ENCODE assay signal across 9 mouse cellular contexts in the genomic region with DNA sequence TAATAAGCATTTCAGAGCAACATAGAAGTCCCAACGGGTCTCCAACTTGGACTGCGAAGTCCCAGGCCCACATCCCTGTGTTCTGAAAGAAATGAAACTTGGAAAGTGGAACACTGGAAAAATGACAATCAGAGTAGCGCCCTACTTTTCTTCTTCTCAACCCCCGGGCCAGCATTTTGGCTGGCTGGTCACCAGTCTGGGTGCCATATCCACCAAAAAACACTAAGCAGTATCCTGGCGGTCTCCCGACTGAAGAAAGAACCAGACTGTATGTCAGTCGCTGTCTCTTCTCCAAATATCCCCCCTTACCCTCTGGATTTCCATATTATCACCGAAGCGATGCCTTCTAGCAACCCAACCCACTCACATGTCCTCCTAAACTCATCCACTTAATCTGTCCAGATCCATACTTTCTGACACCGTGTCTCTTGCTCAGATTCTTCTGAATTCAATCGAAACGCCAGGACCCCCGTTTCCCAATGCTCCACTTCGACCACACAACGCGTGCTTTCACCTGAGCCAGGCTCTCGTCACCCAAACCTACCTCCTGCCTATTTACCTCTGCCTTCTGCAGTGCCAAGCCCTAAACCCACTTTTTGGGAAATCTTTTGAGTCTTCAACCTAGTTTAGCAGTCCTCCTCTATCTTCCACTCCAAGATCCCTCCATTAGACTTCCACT. TPM values are rescaled to one million over a fixed set of nuclear protein-coding genes. Genes with fewer than 3 reads are reported as not detected.
DNase-seq lines count a peak whose midpoint lies in the region; ATAC-seq and TF ChIP-seq lines count a peak whose summit lies in the region.
"Had no signal": no experiment of that assay in that cellular context is flagged by ENCODE, and none has a peak within 500 bp of the region (broad histone marks: within the 10 kb centered on the region; RNA-seq: fewer than 3 reads in every experiment).

No protein-coding gene starts in this region.

- H3K27me3 ChIP-seq in heart, adult 2 months (ENCODE audit: control insufficient read depth, insufficient read depth, low read length) = no peaks in the 10 kb centered on the region
- no peaks in the 10 kb centered on the region for H3K27me3 ChIP-seq in intestine, embryonic 14.5 days (replicated peaks; ENCODE audit: control insufficient read depth, insufficient read depth, low read length)
- no peaks in the 10 kb centered on the region for H3K27me3 ChIP-seq in splenic B cell, adult 2 months (ENCODE audit: control insufficient read depth, insufficient read depth, low read length, poor library complexity, severe bottlenecking)

- H3K36me3 ChIP-seq in heart, adult 2 months (ENCODE audit: control insufficient read depth, insufficient read depth, low read length) = peaks cover 18% of the 10 kb centered on the region
- no peaks in the 10 kb centered on the region for H3K36me3 ChIP-seq in intestine, embryonic 14.5 days (ENCODE audit: control insufficient read depth, insufficient read depth, low read length)
- no peaks in the 10 kb centered on the region for H3K36me3 ChIP-seq in splenic B cell, adult 2 months (ENCODE audit: control insufficient read depth, insufficient read depth, low read length, poor library complexity, severe bottlenecking)

- no peak for TF ChIP-seq POLR2A in heart, adult 2 months (IDR thresholded peaks at IDR 0.05; ENCODE audit: insufficient read depth, low read depth, low read length)

- ATAC-seq in intestine, embryonic 14.5 days (replicated peaks; ENCODE audit: low FRiP score, low TSS enrichment, low read depth) = no peak

- peaks cover 9% of the 10 kb centered on the region for H3K79me2 ChIP-seq in heart, adult 2 months (replicated peaks; ENCODE audit: control insufficient read depth, insufficient read depth, low read length)

- H3K9me3 ChIP-seq in intestine, embryonic 14.5 days (ENCODE audit: control insufficient read depth, low read length) = no peaks in the 10 kb centered on the region

- peaks cover 8% of the 10 kb centered on the region for H3K4me1 ChIP-seq in heart, adult 2 months (ENCODE audit: control insufficient read depth, insufficient read depth, low read length)
- peaks cover 17% of the 10 kb centered on the region for H3K4me1 ChIP-seq in intestine, embryonic 14.5 days (replicated peaks; ENCODE audit: control insufficient read depth, insufficient read depth, low read length)

- TF ChIP-seq CTCF in heart, adult 2 months (IDR thresholded peaks at IDR 0.05) = no peak

- WGBS in heart, adult 2 months = under 1% methylated on average over 17 of the region's 17 CpGs
- WGBS in intestine, embryonic 14.5 days = 3% methylated on average over 17 of the region's 17 CpGs

- intact Hi-C loops in heart, adult 2 months (cut with DNase I) = loop anchor here (2.0 to 5.0 kb wide), 2 partner anchors 46 to 77 kb away; no protein-coding TSS in a partner anchor

- H3K9ac ChIP-seq in heart, adult 2 months (ENCODE audit: low read depth, low read length) = peak overlapping the region; percentile 79
- peak overlapping the region; percentile 62 for H3K9ac ChIP-seq in intestine, embryonic 14.5 days (ENCODE audit: low read length)

- H3K4me2 ChIP-seq in intestine, embryonic 14.5 days (ENCODE audit: low read length) = peak overlapping the region; percentile 91

- DNase-seq in heart, adult 2 months = peak; percentile 30 to 47
- DNase-seq in heart, adult 11 months = no peak
- peak; percentile 7 for DNase-seq in CD4-positive helper T cell, adult 2 months (ENCODE audit: low read depth, low spot score)
- DNase-seq in cerebellum, postnatal 10 days = peak; percentile 42 to 51
- DNase-seq in gastrocnemius, adult 18-20 months (ENCODE audit: low spot score) = peak; percentile 19
- DNase-seq in intestine, embryonic 14.5 days (ENCODE audit: low spot score) = no peak
- peak; percentile 16 for DNase-seq in lung, postnatal 14 days
- DNase-seq in splenic B cell, adult 2 months (ENCODE audit: low read depth, low spot score) = peak; percentile 9

- peak overlapping the region; percentile 68 for H3K4me3 ChIP-seq in heart, adult 2 months
- peak overlapping the region; percentile 81 for H3K4me3 ChIP-seq in intestine, embryonic 14.5 days (ENCODE audit: low read depth, low read length)

- TF ChIP-seq EP300 in heart, adult 2 months (IDR thresholded peaks at IDR 0.05; ENCODE audit: insufficient read depth, low read depth, low read length) = no peak

- peak overlapping the region; percentile 99 for H3K27ac ChIP-seq in heart, adult 2 months
- peak overlapping the region; percentile 97 for H3K27ac ChIP-seq in intestine, embryonic 14.5 days (ENCODE audit: low read depth)

RNA-seq across cellular contexts. Expression of a gene that starts 0.4 kb away (rescaled TPM):
- 1 to 10 TPM in 1 of 2 experiments, under 1 TPM in 1; 0.36 to 1.3 TPM for total RNA-seq in heart, adult 2 months (2021)
- polyA plus RNA-seq in heart, adult 2 months (2012; rRNA removed) = not detected in 2 replicates
- total RNA-seq in gastrocnemius, adult 18-20 months (2021) = under 1 TPM in 1 of 2 experiments, not detected in 1; 0.57 TPM
- polyA plus RNA-seq in intestine, embryonic 14.5 days (2014; fragmentation: Nextera tagmentation; extraction: Ambion mirVana) = 0.43 TPM in 1 of 2 replicates, not detected in the other
- polyA plus RNA-seq: large intestine, adult 2 months had no signal

RNA-seq across cellular contexts. Expression of a gene that starts 0.8 kb away (rescaled TPM):
- 10 to 100 TPM; 49.9 TPM for total RNA-seq in heart, adult 2 months (2021)
- polyA plus RNA-seq in heart, adult 2 months (2012; rRNA removed) = 77.6 and 122 TPM in 2 replicates
- 10 to 100 TPM; 49.4 to 53.7 TPM for total RNA-seq in gastrocnemius, adult 18-20 months (2021)
- 34.3 and 36.5 TPM in 2 replicates for polyA plus RNA-seq in intestine, embryonic 14.5 days (2014; fragmentation: Nextera tagmentation; extraction: Ambion mirVana)

RNA-seq across cellular contexts. Expression of a gene that starts 47.7 kb away (rescaled TPM):
- 10 to 100 TPM; 30.6 to 33.5 TPM for total RNA-seq in heart, adult 2 months (2021)
- polyA plus RNA-seq in heart, adult 2 months (2012; rRNA removed) = 417 and 578 TPM in 2 replicates
- total RNA-seq in gastrocnemius, adult 18-20 months (2021) = 10 to 100 TPM; 13.1 to 20.4 TPM
- 81.3 and 87.4 TPM in 2 replicates for polyA plus RNA-seq in intestine, embryonic 14.5 days (2014; fragmentation: Nextera tagmentation; extraction: Ambion mirVana)

Comparison
In these comparisons a context has a peak if more than half of its experiments do, and no peak if none do; other contexts are left out.
1. DNase-seq: peak in heart, adult 2 months (2 of 2), CD4-positive helper T cell, adult 2 months (single experiment), cerebellum, postnatal 10 days (2 of 2), gastrocnemius, adult 18-20 months (single experiment), lung, postnatal 14 days (single experiment) and splenic B cell, adult 2 months (single experiment); none in heart, adult 11 months (single experiment) and intestine, embryonic 14.5 days (single experiment).